Mouse (Mus musculus): ENCODE measurements at regions not wholly inside any gene's neighbourhood (a gene's known extent, or its start where the extent isn't known, plus 50 kb on each side); places are given as distances from the start of the nearest gene placed in this dataset.

GRCm38 (mm10) chr12:39373721-39374120, 594.5 kb downstream of the Etv1 start:
- H3K9ac ChIP-seq (ENCODE audit: low read length) = no peak overlapping the region
- H3K27me3 ChIP-seq (ENCODE audit: control insufficient read depth, insufficient read depth, low read length) = no peaks in the 10 kb centered on the region
- ATAC-seq (replicated peaks; ENCODE audit: extremely low read depth, insufficient read depth, low FRiP score) = no peak
- H3K4me3 ChIP-seq (ENCODE audit: low read length) = no peak overlapping the region
- H3K36me3 ChIP-seq (ENCODE audit: control insufficient read depth, insufficient read depth) = no peaks in the 10 kb centered on the region
- no peak overlapping the region for H3K4me2 ChIP-seq (ENCODE audit: low read depth, low read length)
- no peaks in the 10 kb centered on the region for H3K4me1 ChIP-seq (ENCODE audit: control insufficient read depth, insufficient read depth, low read length)
- no peak overlapping the region for H3K27ac ChIP-seq (ENCODE audit: low read length)
- 76% methylated on average over 1 of the region's 1 CpGs for WGBS
- no peaks in the 10 kb centered on the region for H3K9me3 ChIP-seq (replicated peaks; ENCODE audit: control insufficient read depth, low read length)

All from heart, embryonic 16.5 days (tissue).